Mouse (Mus musculus) limb, embryonic 11.5 days (tissue): ENCODE results near the gene Ctcfl. TPM values are rescaled to one million over a fixed set of nuclear protein-coding genes. Genes with fewer than 3 reads are reported as not detected.

ENCODE experiments used
- ATAC-seq: fragments of 200-750 bp; cut with Nextera tagmentation; 2 replicates; pipeline ENCODE4 v1.8.0; 2017; ENCODE audit warnings: low read depth; ENCODE audit not compliant: insufficient number of reproducible peaks, low FRiP score, low TSS enrichment
- DNase-seq: peaks from one replicate; pipeline ENCODE4 v3.0.0-alpha.2; 2015; ENCODE audit warnings: low spot score
- H3K27ac ChIP-seq: fragments of 300-500 bp; sonication (generic); replicated peaks from 2 replicates; pipeline ENCODE4 v1.5.1; 2014; ENCODE audit warnings: low read depth, mild to moderate bottlenecking, low read length
- H3K27me3 ChIP-seq: fragments of 300-500 bp; sonication (generic); 2 replicates; pipeline ENCODE4 v1.6.1; 2014; ENCODE audit warnings: mild to moderate bottlenecking, low read length, mixed read lengths; ENCODE audit not compliant: control insufficient read depth, insufficient read depth
- H3K36me3 ChIP-seq: fragments of 300-500 bp; sonication (generic); 2 replicates; pipeline ENCODE4 v1.6.1; 2014; ENCODE audit warnings: mild to moderate bottlenecking, low read length, moderate library complexity, mixed read lengths; ENCODE audit not compliant: control insufficient read depth, insufficient read depth
- H3K4me1 ChIP-seq: fragments of 300-500 bp; sonication (generic); 2 replicates; pipeline ENCODE4 v1.6.1; 2014; ENCODE audit warnings: low read length, mixed read lengths; ENCODE audit not compliant: control insufficient read depth, insufficient read depth
- H3K4me2 ChIP-seq: fragments of 300-500 bp; sonication (generic); 2 replicates; pipeline ENCODE4 v1.6.1; 2014; ENCODE audit warnings: low read depth, mild to moderate bottlenecking, moderate library complexity; ENCODE audit not compliant: severe bottlenecking
- H3K4me3 ChIP-seq: fragments of 300-500 bp; sonication (generic); 2 replicates; pipeline ENCODE4 v1.5.1; 2014; ENCODE audit warnings: low read depth, low read length
- H3K9ac ChIP-seq: fragments of 300-500 bp; sonication (generic); 2 replicates; pipeline ENCODE4 v1.6.1; 2014; ENCODE audit warnings: mild to moderate bottlenecking, low read length
- H3K9me3 ChIP-seq: fragments of 300-500 bp; sonication (generic); 2 replicates; pipeline ENCODE4 v1.6.1; 2016; ENCODE audit warnings: low read length; ENCODE audit not compliant: control insufficient read depth
- WGBS: fragments of 180-500 bp; shearing (Covaris S2); extraction: QIAGEN DNeasy Blood & Tissue Kit; methylation state at CpG from one replicate; pipeline ENCODE4 v1.1.7; 2014; 5-methylcytosine and 5-hydroxymethylcytosine counted together
- polyA plus RNA-seq: library from polyadenylated mRNA; unstranded; fragments of >200 nt; fragmentation: Nextera tagmentation; extraction: Ambion mirVana; gene quantifications from 2 replicates; pipeline ENCODE4 v1.2.1, GENCODE M21; 2014

Ctcfl gene
- polyA plus RNA-seq, 1 experiment from 2014 or later, result 0.11 TPM

- no peaks in the 10 kb centered on the region for H3K27me3 ChIP-seq
- H3K4me2 ChIP-seq, result no peak overlapping the region
- H3K4me1 ChIP-seq, result no peaks in the 10 kb centered on the region
- no peak overlapping the region for H3K4me3 ChIP-seq
- no peak for DNase-seq
- no peak overlapping the region for H3K27ac ChIP-seq
- ATAC-seq, result no peak
- H3K9me3 ChIP-seq, result no peaks in the 10 kb centered on the region
- H3K36me3 ChIP-seq, result no peaks in the 10 kb centered on the region
- WGBS, result 89% methylated on average over 7 of the region's 7 CpGs
- no peak overlapping the region for H3K9ac ChIP-seq
Observed at GRCm38 (mm10) chr2:173072948-173073347, 46.4 kb downstream of the Ctcfl start.

GRCm38 (mm10) chr2:173064864-173065263, 54.5 kb downstream of the Ctcfl start:
- WGBS, result 92% methylated on average over 2 of the region's 2 CpGs

GRCm38 (mm10) chr2:173063219-173063618, 56.1 kb downstream of the Ctcfl start:
- Histone ChIP-seq H3K27ac (no peak overlapping the region), H3K4me2 (no peak overlapping the region)
- ATAC-seq, result no peak

More at GRCm38 (mm10) chr2:173064864-173065263, 54.5 kb downstream of the Ctcfl start:
- no peaks in the 10 kb centered on the region for H3K27me3 ChIP-seq
- H3K9ac ChIP-seq, result no peak overlapping the region
- peaks cover 12% of the 10 kb centered on the region for H3K4me1 ChIP-seq
- DNase-seq (no peak), ATAC-seq (no peak)
- H3K4me2 ChIP-seq, result no peak overlapping the region
- no peak overlapping the region for H3K27ac ChIP-seq
- H3K4me3 ChIP-seq, result no peak overlapping the region
- H3K9me3 ChIP-seq, result no peaks in the 10 kb centered on the region
- H3K36me3 ChIP-seq, result no peaks in the 10 kb centered on the region

GRCm38 (mm10) chr2:173061443-173062351, 57.6 kb downstream of the Ctcfl start:
- Histone ChIP-seq H3K27me3 (no peaks in the 10 kb centered on the region), H3K36me3 (no peaks in the 10 kb centered on the region), H3K4me1 (peaks cover 12% of the 10 kb centered on the region), H3K9me3 (no peaks in the 10 kb centered on the region), H3K4me3 (no peak overlapping the region), H3K27ac (peak overlapping the region; percentile 45; the same call in 1 of the 2 replicates), H3K4me2 (no peak overlapping the region), H3K9ac (no peak overlapping the region)
- ATAC-seq, result no peak
- no peak for DNase-seq
- 72% methylated on average over 15 of the region's 15 CpGs for WGBS

More at GRCm38 (mm10) chr2:173063219-173063618, 56.1 kb downstream of the Ctcfl start:
- Histone ChIP-seq H3K4me3 (no peak overlapping the region), H3K4me1 (peaks cover 12% of the 10 kb centered on the region), H3K9ac (no peak overlapping the region), H3K36me3 (no peaks in the 10 kb centered on the region), H3K9me3 (no peaks in the 10 kb centered on the region), H3K27me3 (no peaks in the 10 kb centered on the region)
- no peak for DNase-seq
- WGBS, result 60% methylated on average over 1 of the region's 1 CpGs

DNA sequence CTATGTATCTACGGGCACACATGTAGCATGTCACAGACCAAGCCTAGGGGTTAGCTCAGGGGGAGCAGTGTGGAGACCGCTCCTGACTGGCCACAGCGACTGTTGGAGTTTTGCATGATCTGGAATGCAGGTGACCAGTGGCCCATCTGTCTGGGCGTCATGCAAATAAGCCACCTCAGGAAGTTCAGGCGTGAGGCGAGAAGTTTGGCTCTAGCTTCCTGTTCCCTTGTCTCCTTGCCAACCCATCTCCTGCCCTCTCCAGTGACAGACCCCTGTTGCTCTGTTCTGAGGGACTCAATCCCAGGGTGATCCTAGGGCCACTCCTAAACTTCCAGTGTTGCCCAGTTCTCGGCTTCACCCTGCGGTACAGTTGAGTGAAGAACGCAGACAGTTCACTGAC, 58.9 kb downstream of the Ctcfl start:
- Histone ChIP-seq H3K36me3 (no peaks in the 10 kb centered on the region), H3K9ac (no peak overlapping the region), H3K27ac (no peak overlapping the region), H3K4me3 (no peak overlapping the region), H3K27me3 (no peaks in the 10 kb centered on the region), H3K9me3 (no peaks in the 10 kb centered on the region), H3K4me2 (no peak overlapping the region), H3K4me1 (peaks cover 12% of the 10 kb centered on the region)
- no peak for ATAC-seq
- WGBS, result 79% methylated on average over 9 of the region's 9 CpGs
- no peak for DNase-seq

GRCm38 (mm10) chr2:173058263-173058662, 61.1 kb downstream of the Ctcfl start:
- ATAC-seq, result no peak
- no peak overlapping the region for H3K9ac ChIP-seq
- H3K27me3 ChIP-seq, result no peaks in the 10 kb centered on the region
- H3K27ac ChIP-seq, result no peak overlapping the region
- peaks cover 12% of the 10 kb centered on the region for H3K4me1 ChIP-seq
- no peak overlapping the region for H3K4me2 ChIP-seq
- H3K4me3 ChIP-seq, result no peak overlapping the region
- no peaks in the 10 kb centered on the region for H3K36me3 ChIP-seq
- 70% methylated on average over 11 of the region's 11 CpGs for WGBS
- DNase-seq, result no peak
- H3K9me3 ChIP-seq, result no peaks in the 10 kb centered on the region

DNA sequence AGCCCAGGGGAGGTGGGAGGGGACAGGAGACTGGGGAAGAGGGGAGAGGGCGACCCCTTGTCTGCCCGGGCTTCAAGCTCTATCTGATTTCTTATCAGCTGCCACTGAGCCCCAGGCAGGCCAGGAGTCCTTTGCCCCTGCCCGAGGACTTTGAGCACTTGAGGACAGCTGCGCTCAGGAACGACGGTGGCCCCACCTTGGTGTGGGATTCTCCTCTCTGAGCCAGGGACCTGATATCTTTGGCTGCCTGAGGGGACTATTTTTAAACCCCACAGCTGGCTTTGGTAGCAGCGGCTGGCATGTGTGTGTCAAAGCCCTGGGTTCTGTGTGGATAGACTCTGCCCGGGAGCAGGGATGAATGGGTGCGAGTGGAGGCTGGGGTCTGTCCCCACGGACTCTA, 61.7 kb downstream of the Ctcfl start:
- 62% methylated on average over 10 of the region's 10 CpGs for WGBS
- DNase-seq (no peak), ATAC-seq (no peak)
- Histone ChIP-seq H3K9ac (no peak overlapping the region), H3K27ac (no peak overlapping the region), H3K4me1 (peaks cover 12% of the 10 kb centered on the region), H3K4me3 (no peak overlapping the region), H3K27me3 (no peaks in the 10 kb centered on the region), H3K4me2 (no peak overlapping the region), H3K36me3 (no peaks in the 10 kb centered on the region), H3K9me3 (no peaks in the 10 kb centered on the region)

GRCm38 (mm10) chr2:173056882-173057315, 62.4 kb downstream of the Ctcfl start:
- Histone ChIP-seq H3K4me1 (peaks cover 9% of the 10 kb centered on the region), H3K9ac (no peak overlapping the region), H3K4me3 (no peak overlapping the region), H3K27ac (no peak overlapping the region), H3K4me2 (no peak overlapping the region), H3K36me3 (no peaks in the 10 kb centered on the region), H3K27me3 (no peaks in the 10 kb centered on the region), H3K9me3 (no peaks in the 10 kb centered on the region)
- ATAC-seq (no peak), DNase-seq (no peak)
- WGBS, result 77% methylated on average over 11 of the region's 11 CpGs
